Mouse (Mus musculus): ENCODE measurements at regions not wholly inside any gene's neighbourhood (a gene's known extent, or its start where the extent isn't known, plus 50 kb on each side); places are given as distances from the start of the nearest gene placed in this dataset.
"Not testable (repeated sequence)": the region's sequence is repeated elsewhere in the genome, so short reads cannot be mapped to it uniquely, and the experiment has no call there.

DNA sequence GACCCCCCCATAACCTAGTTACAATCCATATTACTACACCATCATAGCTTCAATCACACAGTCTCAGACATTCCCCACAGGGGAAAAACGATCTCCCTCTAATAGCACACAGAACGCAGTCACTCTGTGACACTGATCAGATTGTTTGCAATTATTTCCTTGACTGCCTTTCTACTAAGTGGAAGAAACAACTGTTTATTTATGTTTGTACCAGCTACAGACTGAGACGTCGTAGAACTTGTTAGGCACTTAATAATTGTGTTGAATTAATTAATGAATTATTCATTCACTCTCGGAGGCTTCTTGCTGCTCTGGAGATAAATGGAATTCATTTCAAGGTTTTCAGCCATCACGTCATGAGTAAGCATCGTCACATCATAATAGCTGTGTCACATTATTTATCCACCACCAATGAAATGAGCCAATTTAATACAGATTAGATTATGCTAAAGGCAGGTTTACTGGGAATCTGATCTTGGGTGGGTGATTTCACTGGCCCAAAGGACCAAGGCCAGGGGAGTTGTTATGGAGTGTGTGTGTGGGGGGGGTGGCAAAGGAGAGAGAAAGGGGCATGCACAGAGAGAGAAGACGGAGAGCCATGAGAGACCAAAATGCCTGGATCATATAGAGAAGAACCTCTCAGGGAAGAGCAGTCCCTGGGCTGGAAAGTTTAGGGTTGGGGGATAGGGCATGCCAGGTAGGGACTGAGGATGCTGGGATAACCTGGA, 355.7 kb upstream of the Zwint start:
- DNase-seq, result no peak
- Histone ChIP-seq H3K27me3 (ENCODE audit: control insufficient read depth, insufficient read depth, low read length) (no peaks in the 10 kb centered on the region), H3K4me1 (ENCODE audit: control insufficient read depth, insufficient read depth, low read length) (no peaks in the 10 kb centered on the region), H3K4me3 (replicated peaks; ENCODE audit: insufficient read depth, low read depth, low read length) (no peak overlapping the region), H3K27ac (ENCODE audit: insufficient read depth, low read length) (no peak overlapping the region)
- 32% methylated on average over 8 of the region's 8 CpGs for WGBS
- no peak for TF ChIP-seq CTCF (IDR thresholded peaks at IDR 0.05; ENCODE audit: borderline replicate concordance, insufficient read depth, low read depth, low read length)
- TF ChIP-seq POLR2A (IDR thresholded peaks at IDR 0.05; ENCODE audit: borderline replicate concordance, insufficient read depth, low read length), result no peak

DNA sequence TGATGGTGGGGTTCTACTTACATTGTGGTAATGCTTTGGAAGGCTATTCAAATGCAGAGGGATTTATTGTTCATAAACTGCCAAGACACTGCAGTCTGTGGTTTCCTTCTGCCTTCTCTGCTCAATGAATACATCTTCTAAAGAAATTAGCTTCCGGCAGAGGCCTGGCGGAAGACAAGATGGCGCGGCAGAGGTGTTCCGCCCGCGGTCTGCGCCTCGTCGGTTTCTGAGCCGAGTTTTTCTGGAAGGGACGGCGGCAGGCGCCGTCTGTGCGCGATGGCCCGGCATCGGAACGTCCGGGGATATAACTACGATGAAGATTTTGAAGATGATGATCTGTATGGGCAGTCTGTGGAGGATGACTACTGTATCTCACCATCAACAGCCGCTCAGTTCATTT, 345.6 kb upstream of the Zwint start:
- WGBS, result 97% methylated on average over 23 of the region's 23 CpGs
- not testable (repeated sequence) for H3K4me1 ChIP-seq (ENCODE audit: control insufficient read depth, insufficient read depth, low read length); DNase-seq; H3K27me3 ChIP-seq (ENCODE audit: control insufficient read depth, insufficient read depth, low read length); H3K27ac ChIP-seq (ENCODE audit: insufficient read depth, low read length); H3K4me3 ChIP-seq (replicated peaks; ENCODE audit: insufficient read depth, low read depth, low read length)

DNA sequence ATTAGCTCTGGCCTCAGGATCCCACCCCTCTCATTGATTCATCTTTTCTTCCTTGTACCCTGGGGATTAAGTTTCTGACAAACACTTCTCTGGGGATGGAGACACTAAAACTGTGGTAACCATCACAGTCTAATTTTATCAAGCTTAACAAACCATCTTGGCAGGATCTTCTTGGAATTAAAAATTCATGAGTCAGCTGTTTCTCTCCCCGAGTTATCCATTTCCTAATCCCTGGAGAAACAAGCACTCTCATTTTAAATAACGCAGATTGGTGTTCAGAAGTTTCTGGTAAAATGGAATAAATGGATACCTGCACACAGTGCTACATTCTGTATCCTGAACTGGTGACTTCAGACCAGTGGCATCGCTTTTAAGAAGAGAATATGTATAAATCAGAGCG, 336.3 kb upstream of the Zwint start:
- no peak for DNase-seq
- Histone ChIP-seq H3K27me3 (ENCODE audit: control insufficient read depth, insufficient read depth, low read length) (no peaks in the 10 kb centered on the region), H3K4me3 (replicated peaks; ENCODE audit: insufficient read depth, low read depth, low read length) (no peak overlapping the region), H3K27ac (ENCODE audit: insufficient read depth, low read length) (no peak overlapping the region), H3K4me1 (ENCODE audit: control insufficient read depth, insufficient read depth, low read length) (no peaks in the 10 kb centered on the region)
- WGBS, result 61% methylated on average over 4 of the region's 4 CpGs
- no peak for TF ChIP-seq CTCF (IDR thresholded peaks at IDR 0.05; ENCODE audit: borderline replicate concordance, insufficient read depth, low read depth, low read length)
- TF ChIP-seq POLR2A (IDR thresholded peaks at IDR 0.05; ENCODE audit: borderline replicate concordance, insufficient read depth, low read length), result no peak

DNA sequence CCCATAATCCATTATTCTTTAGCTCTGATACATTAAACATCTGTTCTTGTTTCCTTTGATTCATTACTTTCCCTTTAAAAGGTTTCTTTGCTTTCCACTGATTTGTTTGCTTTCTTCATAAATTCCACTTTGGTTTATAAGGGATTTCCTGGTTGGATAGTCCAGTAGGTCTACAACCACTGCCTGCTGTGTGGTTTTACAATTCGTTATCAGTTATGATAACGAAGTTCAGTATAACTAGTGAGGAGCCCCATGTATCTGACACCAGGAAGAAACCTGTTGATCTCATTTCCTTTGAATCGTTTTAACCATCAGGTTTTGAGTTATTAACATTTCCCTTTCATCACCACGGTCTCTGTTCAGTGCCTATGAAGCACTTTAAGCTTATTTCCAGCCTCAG, 334.3 kb upstream of the Zwint start:
- Histone ChIP-seq H3K27me3 (ENCODE audit: control insufficient read depth, insufficient read depth, low read length) (no peaks in the 10 kb centered on the region), H3K4me3 (replicated peaks; ENCODE audit: insufficient read depth, low read depth, low read length) (no peak overlapping the region), H3K4me1 (ENCODE audit: control insufficient read depth, insufficient read depth, low read length) (no peaks in the 10 kb centered on the region), H3K27ac (ENCODE audit: insufficient read depth, low read length) (no peak overlapping the region)
- WGBS, result 89% methylated on average over 4 of the region's 4 CpGs
- TF ChIP-seq POLR2A (IDR thresholded peaks at IDR 0.05; ENCODE audit: borderline replicate concordance, insufficient read depth, low read length), result no peak
- no peak for TF ChIP-seq CTCF (IDR thresholded peaks at IDR 0.05; ENCODE audit: borderline replicate concordance, insufficient read depth, low read depth, low read length)
- DNase-seq, result no peak

DNA sequence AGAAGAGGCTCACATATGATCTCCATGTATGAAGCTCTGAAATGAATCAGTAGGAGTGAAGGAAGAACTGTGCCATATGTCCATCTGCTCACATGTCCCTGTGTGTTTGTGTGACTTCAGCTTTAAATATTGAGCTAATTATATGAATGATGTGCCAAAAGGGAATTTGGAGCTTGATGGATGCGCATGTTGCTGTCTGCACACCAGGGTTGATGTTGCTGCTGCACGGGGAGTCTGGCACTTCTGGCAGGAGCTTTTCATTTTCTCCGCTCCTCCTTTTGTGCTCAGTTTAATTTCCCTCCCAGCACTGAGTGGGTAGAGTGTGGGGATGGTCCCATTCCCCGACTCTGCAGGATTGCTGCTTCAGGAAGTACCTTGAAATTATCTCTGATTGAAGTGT, 328.0 kb upstream of the Zwint start:
- Histone ChIP-seq H3K4me3 (replicated peaks; ENCODE audit: insufficient read depth, low read depth, low read length) (no peak overlapping the region), H3K4me1 (ENCODE audit: control insufficient read depth, insufficient read depth, low read length) (no peaks in the 10 kb centered on the region), H3K27ac (ENCODE audit: insufficient read depth, low read length) (no peak overlapping the region), H3K27me3 (ENCODE audit: control insufficient read depth, insufficient read depth, low read length) (no peaks in the 10 kb centered on the region)
- TF ChIP-seq CTCF (IDR thresholded peaks at IDR 0.05; ENCODE audit: borderline replicate concordance, insufficient read depth, low read depth, low read length) (no peak), POLR2A (IDR thresholded peaks at IDR 0.05; ENCODE audit: borderline replicate concordance, insufficient read depth, low read length) (no peak)
- no peak for DNase-seq
- 15% methylated on average over 4 of the region's 4 CpGs for WGBS

DNA sequence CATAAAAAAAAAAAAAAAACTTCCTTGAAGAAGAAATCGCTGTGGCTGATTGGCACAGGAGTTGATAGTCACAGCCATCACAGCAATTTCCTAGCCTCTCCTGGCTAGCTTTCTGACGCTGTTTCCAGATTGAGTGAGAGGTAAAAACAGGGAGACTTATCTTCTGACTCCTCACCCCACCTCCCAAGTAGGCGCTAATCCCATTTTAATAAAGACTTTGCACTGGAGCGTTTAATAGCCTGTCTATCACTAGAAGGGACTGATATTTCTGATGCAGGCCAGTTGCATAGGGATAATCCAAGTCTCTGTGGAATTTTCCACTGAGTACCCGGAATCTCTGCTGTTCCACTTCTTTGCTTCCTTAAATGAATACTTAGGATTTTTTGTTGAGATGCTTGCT, 307.4 kb upstream of the Zwint start:
- Histone ChIP-seq H3K4me3 (replicated peaks; ENCODE audit: insufficient read depth, low read depth, low read length) (no peak overlapping the region), H3K4me1 (ENCODE audit: control insufficient read depth, insufficient read depth, low read length) (no peaks in the 10 kb centered on the region), H3K27ac (ENCODE audit: insufficient read depth, low read length) (no peak overlapping the region), H3K27me3 (ENCODE audit: control insufficient read depth, insufficient read depth, low read length) (no peaks in the 10 kb centered on the region)
- DNase-seq, result no peak
- TF ChIP-seq POLR2A (IDR thresholded peaks at IDR 0.05; ENCODE audit: borderline replicate concordance, insufficient read depth, low read length) (no peak), CTCF (IDR thresholded peaks at IDR 0.05; ENCODE audit: borderline replicate concordance, insufficient read depth, low read depth, low read length) (no peak)
- WGBS, result 60% methylated on average over 5 of the region's 5 CpGs

DNA sequence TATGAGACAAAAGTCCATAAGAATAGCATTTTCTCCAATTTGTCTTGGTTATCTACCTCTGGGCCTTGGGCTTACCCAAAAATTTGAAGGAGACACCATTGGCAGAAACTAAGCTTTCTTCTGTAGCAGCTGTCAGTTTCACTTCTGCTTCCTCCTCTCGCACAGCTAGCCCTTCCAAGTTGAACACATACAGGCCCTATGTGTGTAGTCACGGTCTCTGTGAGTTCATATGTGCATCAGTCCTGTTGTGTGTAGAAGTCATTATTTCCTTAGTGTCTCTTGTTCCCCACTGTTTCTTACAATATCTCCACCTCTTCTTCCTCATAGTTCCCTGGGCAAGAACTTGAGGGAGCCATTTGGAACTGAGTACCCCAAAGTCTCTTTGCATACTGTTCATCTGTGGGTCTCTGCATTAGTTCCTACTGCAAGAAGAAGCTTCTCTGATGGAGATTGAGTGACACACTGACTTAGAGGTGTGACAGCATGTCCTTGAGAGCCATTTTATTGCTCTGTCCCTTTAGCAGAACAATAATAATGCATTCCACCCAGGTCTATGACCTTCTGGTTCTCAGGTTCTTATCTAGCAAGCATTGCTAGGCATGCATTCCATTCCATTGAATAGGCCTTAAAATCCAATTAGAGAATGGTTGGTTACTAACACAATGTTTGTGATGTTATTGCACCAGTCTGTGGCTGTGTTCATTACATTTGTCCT, 306.5 kb upstream of the Zwint start:
- WGBS, result 97% methylated on average over 2 of the region's 2 CpGs
- Histone ChIP-seq H3K4me1 (ENCODE audit: control insufficient read depth, insufficient read depth, low read length) (no peaks in the 10 kb centered on the region), H3K27me3 (ENCODE audit: control insufficient read depth, insufficient read depth, low read length) (no peaks in the 10 kb centered on the region), H3K4me3 (replicated peaks; ENCODE audit: insufficient read depth, low read depth, low read length) (no peak overlapping the region), H3K27ac (ENCODE audit: insufficient read depth, low read length) (no peak overlapping the region)
- TF ChIP-seq POLR2A (IDR thresholded peaks at IDR 0.05; ENCODE audit: borderline replicate concordance, insufficient read depth, low read length), result no peak
- no peak for DNase-seq

DNA sequence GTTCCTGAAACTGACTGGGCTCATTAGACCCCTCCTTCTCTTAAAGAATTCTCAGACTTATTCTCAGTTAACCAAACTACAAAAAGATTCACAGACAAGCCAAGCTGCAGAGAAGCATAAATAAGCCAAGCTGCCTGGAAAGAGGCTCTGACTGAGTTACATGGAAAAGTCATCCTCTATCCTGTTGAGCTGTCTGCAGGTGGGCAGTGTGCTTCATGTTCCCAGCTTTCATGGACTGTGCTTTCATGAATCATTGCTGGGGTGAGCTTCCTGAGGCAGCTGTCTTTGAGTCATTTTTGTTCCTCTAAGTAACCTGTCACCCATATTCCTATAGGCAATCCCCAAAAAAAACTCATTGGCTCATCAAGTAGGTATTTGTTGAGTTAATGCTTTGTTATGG, 301.8 kb upstream of the Zwint start:
- H3K27ac ChIP-seq (ENCODE audit: insufficient read depth, low read length), result no peak overlapping the region
- H3K4me1 ChIP-seq (ENCODE audit: control insufficient read depth, insufficient read depth, low read length), result no peaks in the 10 kb centered on the region
- DNase-seq, result no peak
- TF ChIP-seq POLR2A (IDR thresholded peaks at IDR 0.05; ENCODE audit: borderline replicate concordance, insufficient read depth, low read length), result no peak
- no peak for TF ChIP-seq CTCF (IDR thresholded peaks at IDR 0.05; ENCODE audit: borderline replicate concordance, insufficient read depth, low read depth, low read length)
- no peak overlapping the region for H3K4me3 ChIP-seq (replicated peaks; ENCODE audit: insufficient read depth, low read depth, low read length)
- H3K27me3 ChIP-seq (ENCODE audit: control insufficient read depth, insufficient read depth, low read length), result no peaks in the 10 kb centered on the region

All from cerebellum, adult 2 months (tissue).